Mouse (Mus musculus): ENCODE results near the gene Timmdc1.
"Not testable (repeated sequence)": the region's sequence is repeated elsewhere in the genome, so short reads cannot be mapped to it uniquely, and the experiment has no call there.

Timmdc1 gene

DNA sequence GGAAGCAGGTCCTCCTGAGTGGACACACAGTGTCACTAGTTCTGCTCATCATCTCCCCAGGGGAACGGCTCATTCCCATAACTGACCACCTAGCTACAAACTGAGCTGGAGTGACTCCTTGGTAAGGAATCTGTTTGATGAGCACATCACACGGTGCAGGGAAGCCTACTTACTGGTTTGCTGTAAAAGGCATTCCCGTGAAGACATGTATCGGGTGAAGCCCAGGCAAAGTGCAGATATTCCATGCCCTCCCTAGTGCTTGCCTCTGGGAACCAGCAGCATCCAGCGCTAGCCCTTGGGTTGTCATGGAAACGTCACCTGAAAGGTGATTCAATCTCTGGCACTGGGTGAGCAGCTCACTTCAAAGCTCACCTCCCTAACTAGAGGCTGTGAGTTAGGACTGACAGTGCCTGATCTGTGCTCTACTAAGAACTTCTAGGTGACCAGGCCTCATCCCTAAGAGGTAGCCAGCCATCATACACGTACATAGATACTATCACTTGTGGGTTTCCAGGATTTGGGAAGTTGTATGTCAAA, 25.8 kb downstream of the Timmdc1 start:
- no peak for DNase-seq

- DNase-seq: no peak
Observed at GRCm38 (mm10) chr16:38493890-38494289, 28.6 kb downstream of the Timmdc1 start.

DNA sequence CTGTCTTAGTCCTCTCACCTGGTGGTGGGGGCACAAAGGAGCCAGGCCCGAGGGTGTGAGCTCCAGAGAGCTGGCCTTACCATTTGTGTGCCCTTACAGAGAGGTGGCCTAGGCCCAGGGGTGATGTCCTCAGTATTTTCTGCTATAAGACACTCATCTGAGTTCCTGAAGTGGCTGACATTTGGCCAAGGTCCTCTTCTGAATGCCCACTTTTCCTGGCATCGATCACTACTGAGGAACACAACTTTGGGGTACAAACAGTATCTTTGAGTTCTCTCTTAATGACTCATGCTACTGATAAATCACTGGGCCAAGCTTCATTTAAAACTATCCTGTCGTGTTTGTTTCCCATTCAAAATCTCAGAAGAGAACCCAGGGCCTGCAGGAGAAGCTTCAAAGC, 29.9 kb downstream of the Timmdc1 start:
- DNase-seq: no peak

- DNase-seq: peak; percentile 11
Observed at GRCm38 (mm10) chr16:38483582-38484309, 38.7 kb downstream of the Timmdc1 start.

- DNase-seq: no peak
Observed at GRCm38 (mm10) chr16:38482780-38483562, 39.5 kb downstream of the Timmdc1 start.

- DNase-seq: no peak
Observed at GRCm38 (mm10) chr16:38481327-38481726, 41.1 kb downstream of the Timmdc1 start.

DNA sequence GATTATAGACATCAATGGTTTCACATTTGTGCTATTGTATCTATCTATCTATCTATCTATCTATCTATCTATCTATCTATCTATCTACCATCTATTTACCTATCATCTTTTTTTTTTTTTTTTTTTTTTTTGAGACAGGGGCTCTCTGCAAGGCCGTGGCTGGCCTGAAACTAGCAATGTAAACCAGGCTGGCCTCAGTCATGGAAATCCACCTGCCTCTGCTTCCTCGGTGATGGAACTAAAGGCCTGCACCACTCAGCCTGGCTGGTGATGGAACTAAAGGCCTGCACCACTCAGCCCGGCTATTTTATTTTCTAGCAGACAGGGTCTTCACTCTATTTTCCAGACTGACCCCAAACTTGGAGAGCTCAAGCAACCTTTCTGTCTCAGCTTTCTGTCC, 44.2 kb downstream of the Timmdc1 start:
- no peak for DNase-seq

GRCm38 (mm10) chr16:38477241-38477608, 45.2 kb downstream of the Timmdc1 start:
- DNase-seq: not testable (repeated sequence)

DNA sequence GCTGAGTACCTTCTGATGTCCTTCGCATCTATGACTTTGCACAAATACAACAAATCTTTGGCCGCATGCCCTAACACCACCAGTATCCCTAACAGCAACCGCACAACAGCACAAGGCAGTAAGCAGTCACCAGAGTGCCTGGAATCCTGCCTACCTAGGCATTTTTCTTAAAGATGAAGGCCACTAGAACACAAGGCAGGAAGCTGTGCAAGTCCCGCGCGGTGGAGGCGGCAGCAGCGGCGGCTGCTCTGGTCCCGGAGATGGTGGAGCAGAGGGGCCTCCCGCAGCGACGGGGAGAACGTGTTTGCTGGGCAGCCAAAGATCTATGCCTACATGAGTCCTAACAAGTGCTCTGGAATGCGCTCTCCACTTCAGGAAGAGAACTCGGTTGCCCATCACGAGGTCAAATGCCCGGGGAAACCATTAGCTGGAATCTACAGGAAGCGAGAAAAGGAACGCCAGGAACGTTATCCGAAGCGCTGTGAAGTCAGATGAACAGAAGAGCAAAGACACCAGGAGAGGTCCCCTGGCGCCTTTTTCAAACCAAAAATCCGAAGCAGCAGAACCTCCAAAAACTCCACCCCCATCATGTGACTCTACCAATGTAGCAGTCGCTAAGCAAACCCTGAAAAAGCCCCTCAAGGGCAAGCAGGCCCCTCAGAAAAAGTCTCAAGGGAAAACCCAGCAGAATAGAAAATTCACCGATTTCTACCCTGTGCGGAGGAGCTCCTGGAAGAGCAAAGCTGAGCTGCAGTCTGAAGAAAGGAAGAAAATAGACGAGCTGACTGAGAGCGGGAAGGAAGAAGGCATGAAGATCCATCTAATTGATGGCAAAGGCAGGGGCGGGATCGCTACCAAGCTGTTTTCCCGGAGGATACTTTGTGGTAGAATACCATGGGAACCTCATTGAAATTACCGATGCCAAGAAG, 45.9 kb downstream of the Timmdc1 start:
- DNase-seq: peak; percentile 34

GRCm38 (mm10) chr16:38475681-38476311, 46.7 kb downstream of the Timmdc1 start:
- DNase-seq: no peak

DNA sequence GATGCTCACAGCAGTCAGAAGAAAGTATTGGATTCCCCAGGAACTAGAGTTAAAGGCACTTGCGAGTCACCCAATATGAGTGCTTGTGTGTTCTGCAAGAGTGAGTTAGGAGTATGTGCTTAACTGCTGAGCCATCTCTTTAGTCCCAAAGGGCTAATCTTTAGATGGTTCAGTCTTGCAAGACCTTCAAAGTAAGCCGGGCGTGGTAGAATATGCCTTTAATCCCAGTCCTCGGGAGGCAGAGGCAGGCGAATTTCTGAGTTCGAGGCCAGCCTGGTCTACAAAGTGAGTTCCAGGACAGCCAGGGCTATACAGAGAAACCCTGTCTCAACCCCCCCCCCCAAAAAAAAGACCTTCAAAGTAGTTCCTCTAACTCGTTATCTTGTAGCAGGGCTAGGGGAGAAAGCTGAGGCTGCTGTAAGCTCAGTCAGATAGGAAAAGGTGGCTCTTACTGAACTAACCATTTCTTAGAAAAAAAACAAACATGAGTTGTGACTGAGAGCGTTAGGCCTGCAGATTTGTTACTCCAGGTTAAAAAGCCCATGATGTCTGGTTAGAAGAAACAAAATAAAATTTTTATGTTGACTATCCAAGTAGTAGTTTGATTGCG, 47.7 kb downstream of the Timmdc1 start:
- DNase-seq: no peak

DNA sequence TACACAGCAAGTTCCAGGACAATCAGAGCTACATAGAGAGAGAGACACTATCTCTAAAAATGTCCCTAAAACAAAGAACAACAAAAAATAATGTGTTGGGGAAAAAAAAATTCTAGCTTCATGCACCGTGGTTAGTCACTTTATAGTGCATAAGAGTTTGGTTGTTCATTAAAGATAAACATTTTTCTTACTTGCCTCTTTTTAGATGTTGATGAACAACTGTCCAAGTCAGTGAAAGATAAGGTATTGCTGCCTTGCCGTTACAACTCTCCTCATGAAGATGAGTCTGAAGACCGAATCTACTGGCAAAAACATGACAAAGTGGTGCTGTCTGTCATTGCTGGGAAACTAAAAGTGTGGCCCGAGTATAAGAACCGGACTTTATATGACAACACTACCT, 48.8 kb downstream of the Timmdc1 start:
- no peak for DNase-seq

GRCm38 (mm10) chr16:38472507-38472873, 50.0 kb downstream of the Timmdc1 start:
- DNase-seq: no peak

- no peak for DNase-seq
Observed at GRCm38 (mm10) chr16:38471697-38472506, 50.6 kb downstream of the Timmdc1 start.

DNA sequence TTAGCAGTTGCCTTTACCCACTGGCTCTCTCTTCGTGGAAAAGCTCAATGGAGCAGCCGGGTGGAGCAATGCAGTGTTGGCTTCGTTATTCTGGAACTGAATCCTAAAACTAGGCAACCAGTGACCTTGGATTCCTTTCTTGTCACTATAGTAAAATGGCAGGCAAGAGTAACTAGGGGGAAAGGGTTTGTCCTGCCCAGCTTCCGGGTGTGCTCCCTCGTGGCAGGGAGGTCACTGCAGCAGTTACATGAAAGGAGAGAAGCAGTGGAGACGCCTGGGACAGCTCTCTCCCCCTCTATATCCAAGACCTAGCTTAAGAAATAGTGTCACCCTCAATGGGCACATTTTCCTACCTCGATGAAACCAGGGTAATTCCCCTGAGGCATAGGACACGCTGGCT, 53.0 kb downstream of the Timmdc1 start:
- DNase-seq: no peak

DNA sequence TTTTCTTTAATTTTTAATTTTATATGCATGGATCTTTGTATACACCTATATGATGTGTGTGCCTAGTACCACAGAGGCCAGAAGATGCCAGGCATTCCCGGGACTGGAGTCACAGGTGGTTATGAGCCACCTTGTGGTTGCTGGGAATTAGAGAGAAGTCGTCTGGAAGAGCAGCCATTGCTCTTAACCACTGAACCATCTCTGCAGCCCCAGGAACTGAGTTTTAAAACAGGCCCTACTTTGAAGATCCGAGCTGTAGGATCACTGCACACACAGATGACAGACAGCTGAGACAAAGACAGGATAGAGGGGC, 53.8 kb downstream of the Timmdc1 start:
- DNase-seq: no peak

DNA sequence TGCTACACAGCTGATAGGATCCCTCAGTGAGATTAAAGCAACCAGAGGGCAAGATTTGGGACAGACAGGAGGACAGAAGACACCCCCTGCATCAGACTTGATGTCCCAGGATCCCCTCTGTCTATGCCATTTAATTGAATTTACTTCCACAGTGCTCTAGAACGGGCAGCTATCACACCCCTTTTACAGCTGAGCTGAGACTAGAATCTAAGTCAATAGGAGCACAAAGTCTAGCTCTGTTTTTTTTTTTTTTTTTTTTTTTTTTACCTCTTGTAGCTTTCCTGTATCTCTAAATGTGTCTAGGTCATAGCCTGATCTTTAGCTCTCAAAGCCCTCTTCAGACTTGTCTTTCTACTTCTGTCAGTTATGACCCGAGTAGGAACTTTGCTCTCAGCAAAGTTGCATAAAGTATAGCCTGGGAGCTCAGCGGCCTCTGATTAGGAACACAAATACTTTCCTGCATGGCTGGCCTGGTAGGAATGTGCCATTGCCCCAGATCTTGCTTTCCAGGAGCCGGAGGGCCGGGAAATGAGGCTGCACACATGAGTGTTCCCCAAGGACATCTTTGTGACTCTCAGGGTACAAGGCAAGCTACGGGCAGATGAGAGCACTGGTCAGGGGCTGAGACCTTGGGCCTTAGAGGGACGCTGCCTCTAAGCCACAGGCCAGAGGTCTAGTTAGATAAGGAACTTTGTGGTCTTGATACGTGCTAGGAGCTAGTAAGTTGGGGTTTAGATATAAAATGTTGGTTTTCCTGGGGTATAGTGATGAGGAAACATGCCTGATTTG, 54.4 kb downstream of the Timmdc1 start:
- DNase-seq: no peak

DNA sequence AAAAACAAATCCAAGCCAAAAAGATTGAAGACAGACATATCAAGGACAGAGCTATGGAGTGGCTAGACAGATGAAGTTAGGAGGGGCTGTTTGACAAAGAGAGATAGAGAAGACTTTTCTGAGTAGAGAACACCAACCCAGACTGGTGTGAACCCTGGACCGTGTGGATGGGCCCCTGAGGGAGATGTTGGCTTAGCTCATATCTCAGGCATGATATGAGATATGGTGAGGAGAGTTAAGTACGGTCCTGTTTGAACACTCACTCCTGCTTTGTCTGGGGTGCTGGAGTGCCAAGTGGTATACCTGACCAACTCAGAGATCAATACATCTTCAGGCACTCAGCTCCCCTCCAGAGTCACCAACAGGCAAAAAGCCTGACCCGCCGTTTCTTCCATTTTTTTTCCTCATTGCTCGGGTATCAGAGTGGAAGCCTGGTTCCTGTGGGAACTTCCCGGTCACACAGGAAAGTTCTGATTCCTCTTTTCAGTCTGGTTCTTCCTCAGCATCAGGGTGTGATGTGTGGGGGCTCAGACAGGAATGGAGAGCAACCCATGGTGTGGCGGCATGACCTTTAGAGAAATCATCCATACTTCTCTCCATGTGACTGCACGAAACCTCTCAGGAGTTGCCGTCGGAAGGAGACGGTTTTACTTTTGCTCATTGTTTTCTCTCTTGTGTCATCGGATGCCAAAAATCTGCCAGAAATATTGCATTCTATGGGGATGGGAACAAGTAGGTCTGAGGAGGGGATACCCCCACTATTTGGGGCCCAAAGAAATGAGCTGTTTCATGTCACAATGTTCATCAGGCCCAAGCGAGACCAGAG, 55.2 kb downstream of the Timmdc1 start:
- no peak for DNase-seq

GRCm38 (mm10) chr16:38466089-38466488, 56.4 kb downstream of the Timmdc1 start:
- no peak for DNase-seq

GRCm38 (mm10) chr16:38463305-38463704, 59.2 kb downstream of the Timmdc1 start:
- DNase-seq: no peak

Measured in cerebellum, adult 9-11 months (tissue).